Mouse (Mus musculus): ENCODE measurements around the gene Cacna1c. TPM values are rescaled to one million over a fixed set of nuclear protein-coding genes. Genes with fewer than 3 reads are reported as not detected.

Cacna1c gene
- total RNA-seq, 2 experiments from 2014 or later = 3.6 to 4.9 TPM

- no peak for DNase-seq
- intact Hi-C loops (cut with DNase I; ENCODE audit: low total_unique reads) = no loop called here
Measured at GRCm38 (mm10) chr6:118907704-118908103, 288.5 kb downstream of the Cacna1c start.

- no peak for DNase-seq
- intact Hi-C loops (cut with DNase I; ENCODE audit: low total_unique reads) = no loop called here
Measured at GRCm38 (mm10) chr6:118906878-118907277, 289.3 kb downstream of the Cacna1c start.

DNA sequence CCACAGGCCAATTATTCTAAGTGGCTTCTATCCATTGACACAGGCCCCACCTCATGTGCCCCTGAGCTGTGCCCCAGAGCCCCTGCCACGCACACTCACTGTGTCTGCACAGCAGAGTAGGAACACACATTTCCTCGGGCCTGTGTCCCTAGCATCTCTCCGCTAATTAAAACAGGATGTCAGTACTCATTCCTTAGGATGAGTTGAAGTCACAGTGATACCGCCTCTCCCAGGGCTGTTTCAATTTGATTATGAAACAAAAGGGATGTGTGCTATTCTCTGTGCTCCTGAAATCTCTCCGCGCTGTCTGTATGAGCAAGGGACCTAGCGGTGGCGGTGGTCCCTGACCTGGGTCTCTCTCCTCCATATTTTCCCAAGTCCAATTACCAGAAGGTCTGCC, 296.5 kb downstream of the Cacna1c start:
- DNase-seq = no peak
- intact Hi-C loops (cut with DNase I; ENCODE audit: low total_unique reads) = no loop called here

DNA sequence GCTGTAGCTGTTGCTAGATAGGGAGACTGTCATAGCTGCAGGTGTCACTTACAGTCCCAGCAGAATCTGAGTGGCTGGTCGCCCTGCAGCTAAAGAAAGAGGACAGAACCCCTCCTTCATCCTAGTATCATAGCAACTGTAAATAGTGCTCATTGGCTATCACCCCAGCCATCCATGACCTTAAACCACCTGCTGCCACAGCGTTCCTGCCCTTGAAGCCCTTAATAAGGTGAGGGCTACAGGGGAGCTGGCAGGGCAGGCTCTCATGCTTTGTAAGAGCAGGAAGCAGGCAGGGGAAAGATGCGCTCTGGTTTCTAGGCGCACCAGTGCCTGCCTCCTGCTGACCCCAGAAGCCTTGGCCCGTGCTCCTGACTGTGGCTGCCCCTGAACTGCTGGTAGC, 299.1 kb downstream of the Cacna1c start:
- intact Hi-C loops (cut with DNase I; ENCODE audit: low total_unique reads) = no loop called here
- DNase-seq = peak; percentile 16

DNA sequence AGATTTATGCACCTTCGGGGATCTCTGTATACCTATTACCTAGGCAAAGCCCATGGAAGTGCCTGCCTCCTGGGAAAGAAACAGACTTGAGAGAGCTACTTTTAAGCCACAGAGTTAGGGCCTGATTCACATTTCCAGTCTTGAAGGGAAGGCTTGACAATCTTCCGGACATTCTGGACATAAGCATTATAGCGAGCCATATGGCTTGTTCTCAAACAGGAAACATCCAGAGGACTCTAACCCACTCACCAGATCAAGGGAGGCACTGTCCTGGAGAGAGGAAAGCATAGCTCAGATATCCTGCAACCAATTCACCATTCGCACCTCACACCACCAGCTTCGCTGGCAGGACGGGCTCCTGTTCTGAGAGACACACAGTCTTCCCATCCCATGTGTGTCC, 302.2 kb downstream of the Cacna1c start:
- intact Hi-C loops (cut with DNase I; ENCODE audit: low total_unique reads) = no loop called here

DNA sequence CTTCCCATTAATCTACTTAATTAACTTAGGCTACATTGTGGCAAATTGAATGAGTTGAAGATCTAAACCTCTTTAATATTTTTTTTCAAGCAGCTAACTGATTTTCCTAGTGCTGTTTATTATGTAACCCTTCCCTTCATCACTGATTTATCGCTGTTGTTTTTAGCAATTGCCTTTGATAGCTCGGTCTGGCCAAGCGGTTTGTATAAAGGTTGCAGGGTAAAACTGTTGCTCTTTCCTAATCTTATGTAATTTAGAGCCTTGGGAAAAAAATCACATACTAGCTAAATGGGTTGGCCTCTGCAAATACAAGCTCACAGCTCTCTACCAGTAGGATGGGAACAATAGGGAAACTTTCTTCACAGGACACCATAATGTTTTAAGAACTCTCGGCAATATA, 306.8 kb downstream of the Cacna1c start:
- intact Hi-C loops (cut with DNase I; ENCODE audit: low total_unique reads) = no loop called here
- no peak for DNase-seq

More for the DNA sequence above, 302.2 kb downstream of the Cacna1c start:
- DNase-seq = no peak

- no peak for DNase-seq
- intact Hi-C loops (cut with DNase I; ENCODE audit: low total_unique reads) = no loop called here
Measured at GRCm38 (mm10) chr6:118887032-118887431, 309.2 kb downstream of the Cacna1c start.

- DNase-seq = no peak
Measured at GRCm38 (mm10) chr6:118884961-118885360, 311.3 kb downstream of the Cacna1c start.

GRCm38 (mm10) chr6:118884073-118884551, 312.1 kb downstream of the Cacna1c start:
- no peak for DNase-seq

More at GRCm38 (mm10) chr6:118884961-118885360, 311.3 kb downstream of the Cacna1c start:
- intact Hi-C loops (cut with DNase I; ENCODE audit: low total_unique reads) = no loop called here

DNA sequence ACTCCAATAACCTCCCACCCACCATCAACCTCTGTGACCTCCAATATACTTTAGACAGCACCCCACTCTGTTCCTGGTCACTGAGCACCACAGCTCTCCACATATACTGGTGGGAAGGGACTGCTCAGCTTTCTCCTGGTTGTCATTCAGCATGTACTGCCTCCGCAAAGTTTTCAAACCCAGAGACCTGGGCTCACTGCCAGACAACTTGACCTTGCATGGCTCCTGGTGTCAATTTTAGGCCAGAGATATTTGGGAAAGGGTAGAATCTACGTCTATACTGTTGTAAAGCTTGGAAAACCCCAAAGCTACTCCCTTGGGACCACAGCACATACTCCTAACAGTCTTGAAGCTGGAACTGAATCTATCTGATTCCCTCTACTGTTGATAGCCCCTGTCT, 320.0 kb downstream of the Cacna1c start:
- intact Hi-C loops (cut with DNase I; ENCODE audit: low total_unique reads) = no loop called here
- DNase-seq = peak; percentile 38

More at GRCm38 (mm10) chr6:118884073-118884551, 312.1 kb downstream of the Cacna1c start:
- intact Hi-C loops (cut with DNase I; ENCODE audit: low total_unique reads) = no loop called here

DNA sequence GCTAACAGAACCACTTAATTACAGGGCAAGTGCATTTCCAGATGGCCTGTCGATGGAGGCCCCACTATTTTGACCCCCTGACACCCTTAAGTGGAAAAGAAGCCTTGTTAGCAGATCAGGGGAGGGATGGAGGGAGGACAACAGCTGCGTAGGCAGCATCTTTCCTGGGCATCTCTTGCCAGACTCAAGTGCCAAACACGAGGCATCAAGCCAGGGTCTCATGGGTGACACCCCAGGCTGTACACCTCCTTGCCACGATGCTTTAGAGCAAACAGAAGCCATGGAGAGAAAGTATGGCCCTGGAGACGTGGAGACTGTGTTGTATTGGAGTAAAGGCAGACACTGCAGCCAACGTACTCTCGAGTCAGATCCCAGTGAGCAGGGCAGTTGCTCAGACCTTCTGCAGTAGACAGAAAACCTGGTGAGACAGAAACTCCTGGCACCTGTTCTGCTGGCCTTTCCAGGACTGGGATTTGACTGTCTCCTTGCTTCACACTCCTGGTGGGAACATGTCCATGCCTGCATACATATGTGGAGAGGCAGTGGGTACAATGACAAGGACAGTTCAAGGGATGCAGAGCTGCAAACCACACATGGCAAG, 325.9 kb downstream of the Cacna1c start:
- DNase-seq = no peak
- intact Hi-C loops (cut with DNase I; ENCODE audit: low total_unique reads) = no loop called here

DNA sequence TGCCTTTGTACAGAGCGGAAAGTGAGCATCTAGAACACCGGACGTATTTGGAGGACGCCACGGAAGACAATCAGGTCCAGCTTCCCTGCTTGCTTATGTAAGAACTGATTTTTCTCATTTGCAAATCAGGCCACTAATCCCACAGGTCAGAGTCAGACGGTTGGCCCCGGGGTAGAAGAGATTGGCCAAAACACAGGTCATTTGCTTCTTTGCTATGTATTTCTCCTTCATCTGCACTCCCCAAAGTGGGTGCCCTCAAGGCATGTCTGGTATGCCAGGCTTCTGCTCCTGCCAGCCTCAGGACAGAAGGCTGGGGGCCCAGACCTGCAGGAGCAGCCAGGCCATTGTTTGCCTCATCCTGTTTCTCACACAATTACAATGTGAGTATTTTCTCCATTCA, 328.8 kb downstream of the Cacna1c start:
- DNase-seq = no peak
- intact Hi-C loops (cut with DNase I; ENCODE audit: low total_unique reads) = no loop called here

- intact Hi-C loops (cut with DNase I; ENCODE audit: low total_unique reads) = no loop called here
- no peak for DNase-seq
Measured at GRCm38 (mm10) chr6:118866889-118867288, 329.3 kb downstream of the Cacna1c start.

- DNase-seq = no peak
- intact Hi-C loops (cut with DNase I; ENCODE audit: low total_unique reads) = no loop called here
Measured at GRCm38 (mm10) chr6:118865777-118866380, 330.3 kb downstream of the Cacna1c start.

- intact Hi-C loops (cut with DNase I; ENCODE audit: low total_unique reads) = no loop called here
- no peak for DNase-seq
Measured at GRCm38 (mm10) chr6:118864696-118865620, 331.3 kb downstream of the Cacna1c start.

DNA sequence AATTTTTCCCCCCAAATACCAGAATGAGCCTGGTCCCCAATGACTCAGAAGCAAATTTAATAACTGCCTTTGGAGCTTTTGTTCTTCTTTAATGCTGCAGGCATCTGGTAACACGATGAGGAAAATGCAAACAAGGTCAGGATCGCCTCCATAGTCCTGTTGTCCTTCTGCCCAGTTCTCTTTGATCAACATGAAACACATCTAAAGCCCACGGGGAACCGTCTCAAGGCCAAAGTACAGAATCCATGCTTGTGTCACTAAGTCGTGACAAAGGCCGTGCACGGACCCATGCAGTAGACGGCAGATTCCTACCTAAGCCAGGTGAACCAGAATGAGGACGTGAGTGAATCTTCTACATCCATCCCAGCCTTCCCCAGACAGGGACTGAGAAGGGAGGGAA, 333.5 kb downstream of the Cacna1c start:
- intact Hi-C loops (cut with DNase I; ENCODE audit: low total_unique reads) = no loop called here
- no peak for DNase-seq

DNA sequence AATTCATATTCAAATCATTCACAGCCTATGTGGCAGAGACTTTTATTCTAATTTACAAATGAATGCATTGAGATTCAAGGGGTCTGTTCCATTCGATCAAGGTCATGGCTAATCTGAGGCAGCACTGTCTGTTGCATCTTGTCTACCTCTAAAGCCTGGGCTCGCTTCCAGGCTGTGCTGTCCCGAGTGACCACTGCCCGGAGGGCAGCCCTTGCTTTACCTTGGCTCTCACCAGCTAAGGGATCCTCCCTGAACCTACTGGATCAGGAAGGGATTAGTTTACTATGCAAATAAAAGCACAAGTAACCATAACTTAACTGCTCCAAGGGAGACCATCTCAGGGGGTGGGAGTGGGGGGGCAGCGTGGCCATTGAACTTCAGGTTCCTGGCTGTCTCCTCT, 334.1 kb downstream of the Cacna1c start:
- intact Hi-C loops (cut with DNase I; ENCODE audit: low total_unique reads) = no loop called here
- DNase-seq = no peak

- intact Hi-C loops (cut with DNase I; ENCODE audit: low total_unique reads) = no loop called here
- DNase-seq = no peak
Measured at GRCm38 (mm10) chr6:118858431-118858830, 337.8 kb downstream of the Cacna1c start.

- no peak for DNase-seq
- intact Hi-C loops (cut with DNase I; ENCODE audit: low total_unique reads) = no loop called here
Measured at GRCm38 (mm10) chr6:118852131-118852530, 344.1 kb downstream of the Cacna1c start.

- intact Hi-C loops (cut with DNase I; ENCODE audit: low total_unique reads) = no loop called here
- DNase-seq = no peak
Measured at GRCm38 (mm10) chr6:118851086-118851485, 345.1 kb downstream of the Cacna1c start.

All from gastrocnemius, postnatal 14 days (tissue).